Mouse (Mus musculus): ENCODE measurements at regions not wholly inside any gene's neighbourhood (a gene's known extent, or its start where the extent isn't known, plus 50 kb on each side); places are given as distances from the start of the nearest gene placed in this dataset.

GRCm38 (mm10) chr10:84024901-84025300, 302.2 kb downstream of the 1500009L16Rik start:
- no peak for DNase-seq (ENCODE audit: low spot score in 2 of 2)

GRCm38 (mm10) chr10:84026798-84027197, 304.1 kb downstream of the 1500009L16Rik start:
- DNase-seq (ENCODE audit: low spot score in 2 of 2), result peak in 1 of 2 experiments; percentile 10

GRCm38 (mm10) chr10:84036131-84036877, 313.6 kb downstream of the 1500009L16Rik start:
- no peak for DNase-seq (ENCODE audit: low spot score in 2 of 2)

- no peak for DNase-seq (ENCODE audit: low spot score in 2 of 2)
Measured at GRCm38 (mm10) chr10:84048706-84049105, 326.0 kb downstream of the 1500009L16Rik start.

GRCm38 (mm10) chr10:84052696-84053095, 330.0 kb downstream of the 1500009L16Rik start:
- DNase-seq (ENCODE audit: low spot score in 2 of 2), result no peak

GRCm38 (mm10) chr10:84054551-84055336, 332.1 kb downstream of the 1500009L16Rik start:
- peak; percentile 51 to 75 for DNase-seq (ENCODE audit: low spot score in 2 of 2)

GRCm38 (mm10) chr10:84055402-84056167, 332.9 kb downstream of the 1500009L16Rik start:
- DNase-seq (ENCODE audit: low spot score in 2 of 2), result no peak

GRCm38 (mm10) chr10:84056323-84057169, 333.9 kb downstream of the 1500009L16Rik start:
- DNase-seq (ENCODE audit: low spot score in 2 of 2), result no peak

GRCm38 (mm10) chr10:84058301-84058700, 335.6 kb downstream of the 1500009L16Rik start:
- DNase-seq (ENCODE audit: low spot score in 2 of 2), result no peak

- DNase-seq (ENCODE audit: low spot score in 2 of 2), result no peak
Measured at GRCm38 (mm10) chr10:84059646-84060491, 337.2 kb downstream of the 1500009L16Rik start.

- DNase-seq (ENCODE audit: low spot score in 2 of 2), result peak; percentile 62 to 78
Measured at GRCm38 (mm10) chr10:84060492-84061218, 338.0 kb downstream of the 1500009L16Rik start.

GRCm38 (mm10) chr10:84067052-84067650, 344.5 kb downstream of the 1500009L16Rik start:
- DNase-seq (ENCODE audit: low spot score in 2 of 2), result no peak

- DNase-seq (ENCODE audit: low spot score in 2 of 2), result no peak
Measured at GRCm38 (mm10) chr10:84069806-84070205, 347.1 kb downstream of the 1500009L16Rik start.

- no peak for DNase-seq (ENCODE audit: low spot score in 2 of 2)
Measured at GRCm38 (mm10) chr10:84072866-84073483, 350.3 kb downstream of the 1500009L16Rik start.

GRCm38 (mm10) chr10:84075581-84075980, 352.9 kb downstream of the 1500009L16Rik start:
- no peak for DNase-seq (ENCODE audit: low spot score in 2 of 2)

- DNase-seq (ENCODE audit: low spot score in 2 of 2), result no peak
Measured at GRCm38 (mm10) chr10:84080236-84080635, 357.6 kb downstream of the 1500009L16Rik start.

- DNase-seq (ENCODE audit: low spot score in 2 of 2), result no peak
Measured at GRCm38 (mm10) chr10:84081673-84082072, 358.7 kb downstream of the Nuak1 start.

GRCm38 (mm10) chr10:84087528-84087927, 352.9 kb downstream of the Nuak1 start:
- DNase-seq (ENCODE audit: low spot score in 2 of 2), result no peak

GRCm38 (mm10) chr10:84087929-84088328, 352.5 kb downstream of the Nuak1 start:
- DNase-seq (ENCODE audit: low spot score in 2 of 2), result no peak
